Mouse (Mus musculus): ENCODE results near the gene Cfap61.

GRCm38 (mm10) chr2:146057123-146057522 is 122.5 kb downstream of the Cfap61 start:
- no peak; the same call in 1 of the 2 replicates for TF ChIP-seq CTCF (IDR thresholded peaks at IDR 0.05; ENCODE audit: extremely low read depth, insufficient read length, insufficient replicate concordance, low read depth, low read length)
- no peak for TF ChIP-seq POLR2A (IDR thresholded peaks at IDR 0.05; ENCODE audit: low read depth, low read length)
